Mouse (Mus musculus) adrenal gland, postnatal 4 days (tissue): ENCODE measurements at regions not wholly inside any gene's neighbourhood (a gene's known extent, or its start where the extent isn't known, plus 50 kb on each side); places are given as distances from the start of the nearest gene placed in this dataset.
"Not testable (repeated sequence)": the region's sequence is repeated elsewhere in the genome, so short reads cannot be mapped to it uniquely, and the experiment has no call there.

Experiments used
- DNase-seq, 2 experiments: peaks; one replicate each; pipeline ENCODE4 v3.0.0; 2021 to 2022; ENCODE audit warnings: low spot score in 2 of 2, mixed read lengths in 2 of 2

- no peak for DNase-seq
These were observed 60.6 kb upstream of the Klf13 start for GRCm38 (mm10) chr7:63998995-63999960.

GRCm38 (mm10) chr7:63997997-63998396 lies 59.3 kb upstream of the Klf13 start:
- DNase-seq, result no peak

GRCm38 (mm10) chr7:63996581-63997098 lies 57.9 kb upstream of the Klf13 start:
- DNase-seq, result no peak

GRCm38 (mm10) chr7:63995255-63995980 lies 56.7 kb upstream of the Klf13 start:
- no peak for DNase-seq

DNA sequence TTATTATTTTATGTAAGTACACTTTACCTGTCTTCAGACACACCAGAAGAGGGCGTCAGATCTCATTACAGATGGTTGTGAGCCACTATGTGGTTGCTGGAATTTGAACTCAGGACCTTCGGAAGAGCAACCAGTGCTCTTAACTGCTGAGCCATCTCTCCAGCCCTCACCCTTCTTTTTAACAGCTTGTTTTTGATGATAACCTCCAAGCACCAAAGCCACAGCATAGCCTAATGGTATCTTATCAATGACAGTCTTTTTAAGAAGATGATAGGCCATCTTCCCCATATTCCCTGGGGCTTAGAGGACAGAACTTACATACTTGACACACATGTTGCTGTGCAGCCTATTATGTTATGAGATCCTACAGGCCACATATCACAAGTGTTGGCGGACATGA lies 56.1 kb upstream of the Klf13 start:
- DNase-seq, result not testable (repeated sequence)

DNA sequence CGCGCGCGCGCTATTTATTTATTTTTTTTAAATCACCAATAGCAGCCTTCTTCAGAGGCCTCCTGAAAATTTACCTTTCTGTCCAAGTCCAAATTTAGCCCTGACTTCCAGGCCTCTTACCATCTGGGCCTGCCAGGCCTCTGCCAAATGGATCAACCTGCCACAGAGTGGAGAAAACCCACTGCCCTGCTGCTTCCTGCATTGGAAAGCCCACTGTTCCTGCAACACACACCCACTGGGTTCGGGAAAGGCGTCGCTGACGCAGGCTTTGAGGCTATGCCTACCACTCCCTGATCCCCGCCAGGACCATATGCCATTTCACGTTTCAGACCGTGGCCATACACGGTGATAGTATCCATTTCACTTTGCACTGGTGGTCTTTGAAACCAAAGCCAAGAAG lies 53.4 kb upstream of the Klf13 start:
- no peak for DNase-seq

DNA sequence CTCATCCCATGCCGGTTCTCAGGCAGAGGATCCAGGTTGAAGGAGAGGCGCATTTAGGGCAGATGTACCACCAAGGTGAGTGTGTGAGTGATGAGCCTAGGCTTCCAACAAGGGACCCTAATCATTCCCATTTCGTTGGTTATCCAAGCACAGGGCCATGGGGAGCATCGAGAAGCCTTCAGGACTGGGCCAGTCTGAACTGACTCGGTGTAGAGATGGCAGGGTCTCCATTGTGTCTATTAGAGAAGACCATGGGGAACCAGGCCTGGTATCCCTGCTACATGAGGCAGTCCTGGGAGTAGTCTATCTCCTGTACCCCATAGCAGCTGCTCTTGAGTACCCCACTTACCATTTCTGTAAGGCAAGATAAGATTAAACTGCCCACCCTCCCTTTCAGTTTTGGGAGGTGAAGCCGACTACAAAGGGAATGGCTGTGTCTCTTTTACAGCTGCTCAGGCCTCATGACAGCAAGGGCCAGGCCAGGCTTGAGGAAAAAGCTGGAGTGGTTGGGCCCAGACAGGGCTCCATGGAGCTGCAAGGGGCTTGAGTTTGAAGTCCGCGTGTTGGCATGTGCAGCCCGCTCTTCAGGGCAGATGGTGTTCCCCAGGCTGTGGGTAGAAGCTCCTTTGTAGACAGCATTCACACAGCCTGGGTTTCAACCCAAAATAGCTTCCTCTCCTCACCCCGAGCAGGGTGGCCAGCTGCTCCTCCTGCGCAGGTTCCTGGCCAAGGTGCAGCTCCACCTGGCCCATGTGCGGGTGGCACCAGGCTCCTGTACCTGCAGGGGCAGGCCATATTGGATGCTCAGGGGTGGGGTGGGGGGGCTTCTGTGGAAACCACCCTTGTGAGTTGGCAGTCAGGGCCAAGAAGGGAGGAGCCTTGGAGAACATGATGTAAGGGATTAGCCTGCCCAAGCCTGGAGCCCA lies 52.6 kb upstream of the Klf13 start:
- DNase-seq, result no peak

GRCm38 (mm10) chr7:63990312-63991028 lies 51.8 kb upstream of the Klf13 start:
- DNase-seq, result no peak

- DNase-seq, result no peak
These were observed 51.0 kb upstream of the Klf13 start for GRCm38 (mm10) chr7:63989736-63990135.
